Comparison of ENCODE assay signal across 20 mouse cellular contexts in genomic region chr9:69844712-69845111, GRCm38 (mm10).
DNase-seq lines count a peak whose midpoint lies in the region; ATAC-seq and TF ChIP-seq lines count a peak whose summit lies in the region.
"Had no signal": no experiment of that assay in that cellular context is flagged by ENCODE, and none has a peak within 500 bp of the region (broad histone marks: within the 10 kb centered on the region; RNA-seq: fewer than 3 reads in every experiment).

No protein-coding gene starts in this region.

- no peaks in the 10 kb centered on the region for H3K4me1 ChIP-seq in midbrain, embryonic 14.5 days (ENCODE audit: control insufficient read depth, insufficient read depth, low read length)
- 0 out of 2 replicates have a peak, but pooled peaks cover 4% of the 10 kb centered on the region for H3K4me1 ChIP-seq in midbrain, embryonic 10.5 days
- H3K4me1 ChIP-seq in forebrain, embryonic 16.5 days (replicated peaks; ENCODE audit: control insufficient read depth, insufficient read depth, low read length), result peaks cover 19% of the 10 kb centered on the region
- H3K4me1 ChIP-seq in midbrain, postnatal 0 days (ENCODE audit: insufficient read depth, low read length), result no peaks in the 10 kb centered on the region

- H3K36me3 ChIP-seq in midbrain, embryonic 14.5 days (ENCODE audit: control insufficient read depth, insufficient read depth, low read length), result no peaks in the 10 kb centered on the region
- H3K36me3 ChIP-seq in midbrain, embryonic 10.5 days, result no peaks in the 10 kb centered on the region
- H3K36me3 ChIP-seq in forebrain, embryonic 16.5 days (ENCODE audit: control insufficient read depth, insufficient read depth), result no peaks in the 10 kb centered on the region
- H3K36me3 ChIP-seq in midbrain, postnatal 0 days (ENCODE audit: insufficient read depth, low read length), result no peaks in the 10 kb centered on the region

- no peak for TF ChIP-seq CTCF in midbrain, postnatal 0 days (IDR thresholded peaks at IDR 0.05)

- peak; percentile 72 for DNase-seq in midbrain, embryonic 14.5 days
- no peak for DNase-seq in midbrain, embryonic 10.5 days (ENCODE audit: low spot score)
- peak; percentile 39 for DNase-seq in midbrain, postnatal 0 days (ENCODE audit: low spot score)
- no peak for DNase-seq in embryo, embryonic 9.5 days (ENCODE audit: extremely low spot score)
- DNase-seq in cerebellum, adult 18-20 months, result no peak
- DNase-seq in frontal cortex, postnatal 14 days (ENCODE audit: low spot score in 2 of 2), result no peak
- DNase-seq: adrenal gland, postnatal 25 days; cerebellum, postnatal 25 days; heart, postnatal 4 days; layer of hippocampus, postnatal 36 days; lung, adult 2 months; lung, postnatal 36 days; right cerebral cortex, adult 18-20 months; thymus, adult 18-20 months had no signal

- no peak overlapping the region for H3K27ac ChIP-seq in midbrain, embryonic 14.5 days (replicated peaks; ENCODE audit: low read depth, low read length)
- no peak overlapping the region for H3K27ac ChIP-seq in midbrain, embryonic 10.5 days (replicated peaks)
- no peak overlapping the region for H3K27ac ChIP-seq in forebrain, embryonic 16.5 days (ENCODE audit: low read length)
- no peak overlapping the region for H3K27ac ChIP-seq in midbrain, postnatal 0 days (ENCODE audit: low read depth, low read length)
- H3K27ac ChIP-seq: kidney, postnatal 0 days had no signal

- 35% methylated on average over 6 of the region's 6 CpGs for WGBS in midbrain, embryonic 14.5 days
- 72% methylated on average over 6 of the region's 6 CpGs for WGBS in midbrain, embryonic 10.5 days
- WGBS in forebrain, embryonic 16.5 days, result 12% methylated on average over 6 of the region's 6 CpGs
- WGBS in midbrain, postnatal 0 days, result 32% methylated on average over 6 of the region's 6 CpGs

- no peaks in the 10 kb centered on the region for H3K27me3 ChIP-seq in midbrain, embryonic 14.5 days (ENCODE audit: control insufficient read depth, insufficient read depth, low read length)
- H3K27me3 ChIP-seq in midbrain, embryonic 10.5 days (ENCODE audit: low read depth, poor library complexity, severe bottlenecking), result no peaks in the 10 kb centered on the region
- peaks cover 29% of the 10 kb centered on the region for H3K27me3 ChIP-seq in forebrain, embryonic 16.5 days (replicated peaks; ENCODE audit: control insufficient read depth, insufficient read depth, low read length)
- H3K27me3 ChIP-seq in midbrain, postnatal 0 days (ENCODE audit: insufficient read depth, low read length), result no peaks in the 10 kb centered on the region
- H3K27me3 ChIP-seq: Patski had no signal

- H3K9me3 ChIP-seq in midbrain, embryonic 14.5 days (ENCODE audit: control insufficient read depth, low read length), result no peaks in the 10 kb centered on the region
- 0 out of 2 replicates have a peak, but pooled peaks cover 8% of the 10 kb centered on the region for H3K9me3 ChIP-seq in midbrain, embryonic 10.5 days (replicated peaks)
- H3K9me3 ChIP-seq in forebrain, embryonic 16.5 days (ENCODE audit: control insufficient read depth, low read length), result 0 out of 2 replicates have a peak, but pooled peaks cover 2% of the 10 kb centered on the region
- no peaks in the 10 kb centered on the region for H3K9me3 ChIP-seq in midbrain, postnatal 0 days (ENCODE audit: low read length)

- no peak overlapping the region for H3K9ac ChIP-seq in midbrain, embryonic 14.5 days (replicated peaks; ENCODE audit: low read length)
- no peak overlapping the region for H3K9ac ChIP-seq in forebrain, embryonic 16.5 days (replicated peaks; ENCODE audit: low read depth, low read length)
- H3K9ac ChIP-seq in midbrain, postnatal 0 days (replicated peaks; ENCODE audit: low read length, poor library complexity, severe bottlenecking), result no peak overlapping the region

- H3K4me2 ChIP-seq in midbrain, embryonic 14.5 days (ENCODE audit: low read length), result no peak overlapping the region
- H3K4me2 ChIP-seq in forebrain, embryonic 16.5 days (ENCODE audit: low read length), result no peak overlapping the region
- H3K4me2 ChIP-seq in midbrain, postnatal 0 days (ENCODE audit: low read depth, low read length, poor library complexity, severe bottlenecking), result no peak overlapping the region

- H3K4me3 ChIP-seq in midbrain, embryonic 14.5 days (replicated peaks; ENCODE audit: low read depth, low read length), result no peak overlapping the region
- H3K4me3 ChIP-seq in midbrain, embryonic 10.5 days, result no peak overlapping the region
- no peak overlapping the region for H3K4me3 ChIP-seq in forebrain, embryonic 16.5 days (replicated peaks; ENCODE audit: low read length)
- H3K4me3 ChIP-seq in midbrain, postnatal 0 days (ENCODE audit: low read depth, low read length), result no peak overlapping the region
- H3K4me3 ChIP-seq: erythroblast, embryonic 14.5 days had no signal

- ATAC-seq in midbrain, embryonic 14.5 days (ENCODE audit: low FRiP score, low TSS enrichment), result peak; percentile 73
- peak; percentile 93 for ATAC-seq in forebrain, embryonic 16.5 days
- ATAC-seq in midbrain, postnatal 0 days (ENCODE audit: low FRiP score), result no peak; the same call in 1 of the 2 replicates
- ATAC-seq: activated CD4-positive, CD25-positive, alpha-beta regulatory T cell, adult 4 months; intestine, postnatal 0 days; Patski had no signal

Comparison
In these comparisons a context has a peak if more than half of its experiments do, and no peak if none do; other contexts are left out.
1. DNase-seq: peak in midbrain, embryonic 14.5 days (single experiment) and midbrain, postnatal 0 days (single experiment); none in midbrain, embryonic 10.5 days (single experiment), embryo, embryonic 9.5 days (single experiment), cerebellum, adult 18-20 months (0 of 2) and frontal cortex, postnatal 14 days (0 of 2).